Mouse (Mus musculus): ENCODE data around the gene Dnttip1. TPM values are rescaled to one million over a fixed set of nuclear protein-coding genes. Genes with fewer than 3 reads are reported as not detected.
A peak's percentile ranks its signal among the peaks of the same experiment; 100 is the strongest.

The Dnttip1 gene
- polyA plus RNA-seq, 1 experiment from 2014 or later: 73.3 TPM

GRCm38 (mm10) chr2:164725895-164726619 lies 19.7 kb upstream of the Dnttip1 start:
- WGBS: 16% methylated on average over 6 of the region's 6 CpGs
- Histone ChIP-seq H3K9ac (replicated peaks; ENCODE audit: low read length) (no peak overlapping the region), H3K9me3 (ENCODE audit: low read length) (no peaks in the 10 kb centered on the region), H3K4me3 (ENCODE audit: low read length) (no peak overlapping the region), H3K27me3 (ENCODE audit: insufficient read depth, low read length) (no peaks in the 10 kb centered on the region), H3K27ac (ENCODE audit: low read length) (no peak overlapping the region), H3K4me2 (replicated peaks; ENCODE audit: low read depth, low read length) (no peak overlapping the region), H3K4me1 (ENCODE audit: insufficient read depth, low read length) (no peaks in the 10 kb centered on the region), H3K36me3 (ENCODE audit: insufficient read depth, low read length) (no peaks in the 10 kb centered on the region)
- ATAC-seq (ENCODE audit: low FRiP score, low TSS enrichment): peak; percentile 49

GRCm38 (mm10) chr2:164731719-164732118 lies 14.1 kb upstream of the Dnttip1 start:
- Histone ChIP-seq H3K4me2 (replicated peaks; ENCODE audit: low read depth, low read length) (no peak overlapping the region), H3K9ac (replicated peaks; ENCODE audit: low read length) (no peak overlapping the region), H3K36me3 (ENCODE audit: insufficient read depth, low read length) (no peaks in the 10 kb centered on the region), H3K4me3 (ENCODE audit: low read length) (no peak overlapping the region), H3K9me3 (ENCODE audit: low read length) (no peaks in the 10 kb centered on the region), H3K27me3 (ENCODE audit: insufficient read depth, low read length) (no peaks in the 10 kb centered on the region), H3K4me1 (ENCODE audit: insufficient read depth, low read length) (no peaks in the 10 kb centered on the region), H3K27ac (ENCODE audit: low read length) (no peak overlapping the region)
- no peak for ATAC-seq (ENCODE audit: low FRiP score, low TSS enrichment)
- 72% methylated on average over 5 of the region's 5 CpGs for WGBS

DNA sequence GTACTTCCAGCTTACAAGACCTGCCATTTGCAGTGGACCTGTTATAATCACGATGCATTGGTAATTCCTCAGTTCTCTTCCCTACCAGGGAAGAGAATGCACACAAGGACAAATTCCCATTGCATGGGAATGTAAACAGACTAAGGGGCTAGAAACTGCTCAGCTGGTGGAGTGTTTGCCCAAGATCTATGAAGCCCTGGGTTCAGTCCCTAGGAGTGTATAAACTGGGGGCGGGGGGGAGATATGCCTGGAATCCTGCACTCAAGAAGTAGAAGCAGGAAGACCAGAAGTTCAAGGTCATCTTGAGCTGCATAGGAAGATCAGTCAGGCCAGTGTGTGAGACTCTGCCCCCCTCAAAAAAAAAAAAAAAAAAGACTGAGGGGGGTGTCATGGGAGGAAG lies 12.5 kb upstream of the Dnttip1 start:
- no peaks in the 10 kb centered on the region for H3K36me3 ChIP-seq (ENCODE audit: insufficient read depth, low read length)
- no peaks in the 10 kb centered on the region for H3K4me1 ChIP-seq (ENCODE audit: insufficient read depth, low read length)
- no peaks in the 10 kb centered on the region for H3K9me3 ChIP-seq (ENCODE audit: low read length)
- 92% methylated on average over 2 of the region's 2 CpGs for WGBS
- H3K27ac ChIP-seq (ENCODE audit: low read length): no peak overlapping the region
- H3K9ac ChIP-seq (replicated peaks; ENCODE audit: low read length): no peak overlapping the region
- H3K4me2 ChIP-seq (replicated peaks; ENCODE audit: low read depth, low read length): no peak overlapping the region
- no peak overlapping the region for H3K4me3 ChIP-seq (ENCODE audit: low read length)
- no peaks in the 10 kb centered on the region for H3K27me3 ChIP-seq (ENCODE audit: insufficient read depth, low read length)
- ATAC-seq (ENCODE audit: low FRiP score, low TSS enrichment): no peak

DNA sequence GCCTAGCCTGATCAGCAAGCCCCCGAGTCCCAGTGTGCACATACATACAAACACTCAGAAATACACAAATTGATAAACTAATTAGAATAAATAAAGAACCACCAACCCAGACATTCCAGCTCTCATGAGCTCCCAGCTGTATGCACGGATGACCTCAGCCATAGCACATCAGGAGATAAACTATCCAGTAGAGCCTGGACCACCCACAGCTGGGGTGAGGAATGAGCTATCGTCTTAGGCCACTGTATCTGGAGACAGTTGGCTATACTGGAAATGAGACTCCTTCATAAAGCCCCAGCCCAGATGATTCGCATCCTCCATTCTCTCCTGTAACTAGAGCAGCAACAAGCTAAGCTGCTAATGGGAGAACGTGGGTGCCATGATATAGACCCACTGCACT lies 10.9 kb upstream of the Dnttip1 start:
- H3K4me1 ChIP-seq (ENCODE audit: insufficient read depth, low read length): no peaks in the 10 kb centered on the region
- no peak overlapping the region for H3K27ac ChIP-seq (ENCODE audit: low read length)
- H3K4me3 ChIP-seq (ENCODE audit: low read length): no peak overlapping the region
- WGBS: 72% methylated on average over 5 of the region's 5 CpGs
- ATAC-seq (ENCODE audit: low FRiP score, low TSS enrichment): no peak
- H3K9me3 ChIP-seq (ENCODE audit: low read length): no peaks in the 10 kb centered on the region
- no peaks in the 10 kb centered on the region for H3K27me3 ChIP-seq (ENCODE audit: insufficient read depth, low read length)
- H3K9ac ChIP-seq (replicated peaks; ENCODE audit: low read length): no peak overlapping the region
- H3K4me2 ChIP-seq (replicated peaks; ENCODE audit: low read depth, low read length): no peak overlapping the region
- no peaks in the 10 kb centered on the region for H3K36me3 ChIP-seq (ENCODE audit: insufficient read depth, low read length)

DNA sequence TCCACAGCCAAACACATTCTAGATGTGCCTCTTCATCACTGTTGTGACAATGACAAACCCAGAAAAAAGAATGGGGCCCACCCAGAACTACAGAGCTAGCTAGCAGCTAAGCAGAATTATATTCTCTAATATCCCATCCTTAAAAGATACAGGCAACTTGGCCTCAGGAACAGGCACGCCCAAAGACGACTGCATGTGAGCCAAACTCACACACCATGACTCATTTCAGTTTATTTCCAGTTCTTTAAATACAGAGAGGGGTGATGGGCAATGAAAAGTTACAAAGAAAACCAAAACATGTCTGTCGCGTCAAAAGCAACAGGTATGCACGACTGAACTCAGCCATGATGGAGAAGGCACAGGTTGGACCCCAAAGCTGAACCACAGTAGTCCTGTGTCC lies 10.3 kb upstream of the Dnttip1 start:
- 90% methylated on average over 5 of the region's 5 CpGs for WGBS
- no peaks in the 10 kb centered on the region for H3K9me3 ChIP-seq (ENCODE audit: low read length)
- no peak overlapping the region for H3K4me2 ChIP-seq (replicated peaks; ENCODE audit: low read depth, low read length)

GRCm38 (mm10) chr2:164737377-164738090 lies 8.2 kb upstream of the Dnttip1 start:
- Histone ChIP-seq H3K27me3 (ENCODE audit: insufficient read depth, low read length) (no peaks in the 10 kb centered on the region), H3K27ac (ENCODE audit: low read length) (no peak overlapping the region), H3K4me1 (ENCODE audit: insufficient read depth, low read length) (no peaks in the 10 kb centered on the region), H3K36me3 (ENCODE audit: insufficient read depth, low read length) (no peaks in the 10 kb centered on the region), H3K9me3 (ENCODE audit: low read length) (no peaks in the 10 kb centered on the region), H3K9ac (replicated peaks; ENCODE audit: low read length) (no peak overlapping the region), H3K4me3 (ENCODE audit: low read length) (no peak overlapping the region), H3K4me2 (replicated peaks; ENCODE audit: low read depth, low read length) (no peak overlapping the region)
- ATAC-seq (ENCODE audit: low FRiP score, low TSS enrichment): peak; percentile 59
- WGBS: 73% methylated on average over 3 of the region's 3 CpGs

More for the DNA sequence above, 10.3 kb upstream of the Dnttip1 start:
- H3K36me3 ChIP-seq (ENCODE audit: insufficient read depth, low read length): no peaks in the 10 kb centered on the region
- H3K9ac ChIP-seq (replicated peaks; ENCODE audit: low read length): no peak overlapping the region
- H3K27ac ChIP-seq (ENCODE audit: low read length): no peak overlapping the region
- H3K4me3 ChIP-seq (ENCODE audit: low read length): no peak overlapping the region
- no peaks in the 10 kb centered on the region for H3K4me1 ChIP-seq (ENCODE audit: insufficient read depth, low read length)
- H3K27me3 ChIP-seq (ENCODE audit: insufficient read depth, low read length): no peaks in the 10 kb centered on the region
- no peak for ATAC-seq (ENCODE audit: low FRiP score, low TSS enrichment)

- Histone ChIP-seq H3K4me2 (replicated peaks; ENCODE audit: low read depth, low read length) (no peak overlapping the region), H3K9ac (replicated peaks; ENCODE audit: low read length) (no peak overlapping the region), H3K36me3 (ENCODE audit: insufficient read depth, low read length) (no peaks in the 10 kb centered on the region), H3K9me3 (ENCODE audit: low read length) (no peaks in the 10 kb centered on the region), H3K27me3 (ENCODE audit: insufficient read depth, low read length) (no peaks in the 10 kb centered on the region), H3K4me3 (ENCODE audit: low read length) (no peak overlapping the region), H3K27ac (ENCODE audit: low read length) (no peak overlapping the region), H3K4me1 (ENCODE audit: insufficient read depth, low read length) (peaks cover under 1% of the 10 kb centered on the region; the same call in 1 of the 2 replicates)
- WGBS: 71% methylated on average over 7 of the region's 7 CpGs
- ATAC-seq (ENCODE audit: low FRiP score, low TSS enrichment): no peak
Measured at GRCm38 (mm10) chr2:164739876-164740275, 5.9 kb upstream of the Dnttip1 start.

- Histone ChIP-seq H3K27me3 (ENCODE audit: insufficient read depth, low read length) (no peaks in the 10 kb centered on the region), H3K36me3 (ENCODE audit: insufficient read depth, low read length) (peaks cover 14% of the 10 kb centered on the region; the same call in 1 of the 2 replicates), H3K4me3 (ENCODE audit: low read length) (peak overlapping the region; percentile 91), H3K9ac (replicated peaks; ENCODE audit: low read length) (peak overlapping the region; percentile 96), H3K4me1 (ENCODE audit: insufficient read depth, low read length) (peaks cover 15% of the 10 kb centered on the region), H3K4me2 (replicated peaks; ENCODE audit: low read depth, low read length) (peak overlapping the region; percentile 91), H3K27ac (ENCODE audit: low read length) (no peak overlapping the region), H3K9me3 (ENCODE audit: low read length) (no peaks in the 10 kb centered on the region)
- 61% methylated on average over 13 of the region's 13 CpGs for WGBS
- ATAC-seq (ENCODE audit: low FRiP score, low TSS enrichment): no peak
Measured at GRCm38 (mm10) chr2:164744987-164745386, 796 bp upstream of the Dnttip1 start.

DNA sequence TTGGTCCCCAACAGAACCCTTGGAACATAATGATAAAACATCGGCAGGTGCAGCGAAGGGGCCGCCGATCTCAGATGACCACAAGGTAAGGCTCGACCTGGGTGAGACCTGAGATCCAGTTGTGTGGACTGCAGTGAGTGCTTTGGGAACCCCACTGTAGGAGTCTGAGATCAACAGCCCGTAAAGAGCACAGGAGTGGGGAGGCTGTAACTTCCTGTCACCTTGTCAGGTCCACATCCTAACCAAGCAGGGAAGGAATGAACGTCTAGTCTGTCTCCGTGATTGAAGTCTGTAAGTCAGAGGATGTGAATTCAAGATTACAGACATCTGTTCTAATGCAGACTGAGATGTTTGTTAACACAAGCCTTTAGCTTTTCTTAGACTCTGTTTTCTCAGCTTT lies 910 bp downstream of the Dnttip1 start:
- Histone ChIP-seq H3K27ac (ENCODE audit: low read length) (no peak overlapping the region), H3K27me3 (ENCODE audit: insufficient read depth, low read length) (no peaks in the 10 kb centered on the region), H3K36me3 (ENCODE audit: insufficient read depth, low read length) (peaks cover 26% of the 10 kb centered on the region; the same call in 1 of the 2 replicates)

DNA sequence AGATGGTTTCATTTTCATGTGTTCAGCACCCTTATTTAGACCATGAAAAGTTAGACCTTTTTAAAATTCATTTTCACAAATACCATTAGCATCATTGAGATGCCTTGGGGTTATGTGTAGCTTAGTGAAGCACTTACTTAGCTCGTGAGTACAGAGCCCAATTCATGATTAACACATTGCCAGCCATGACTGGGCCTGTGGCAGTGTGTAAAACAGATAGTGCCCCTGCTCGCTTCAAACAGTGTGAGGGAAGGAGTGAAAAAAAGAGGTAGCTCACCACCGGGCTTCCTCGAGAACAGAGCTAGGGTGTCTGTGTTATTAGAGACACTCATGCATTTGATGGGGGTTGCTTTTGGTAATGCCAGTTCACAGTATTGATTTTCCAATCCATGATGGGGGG lies 2.4 kb downstream of the Dnttip1 start:
- H3K4me3 ChIP-seq (ENCODE audit: low read length): no peak overlapping the region
- no peak overlapping the region for H3K27ac ChIP-seq (ENCODE audit: low read length)
- no peak for ATAC-seq (ENCODE audit: low FRiP score, low TSS enrichment)
- H3K4me1 ChIP-seq (ENCODE audit: insufficient read depth, low read length): peaks cover 15% of the 10 kb centered on the region
- WGBS: 83% methylated on average over 4 of the region's 4 CpGs
- H3K27me3 ChIP-seq (ENCODE audit: insufficient read depth, low read length): no peaks in the 10 kb centered on the region
- H3K9ac ChIP-seq (replicated peaks; ENCODE audit: low read length): no peak overlapping the region
- H3K9me3 ChIP-seq (ENCODE audit: low read length): no peaks in the 10 kb centered on the region
- peaks cover 34% of the 10 kb centered on the region for H3K36me3 ChIP-seq (ENCODE audit: insufficient read depth, low read length)
- H3K4me2 ChIP-seq (replicated peaks; ENCODE audit: low read depth, low read length): no peak overlapping the region

More for the DNA sequence above, 910 bp downstream of the Dnttip1 start:
- peak overlapping the region; percentile 96 for H3K9ac ChIP-seq (replicated peaks; ENCODE audit: low read length)
- WGBS: 34% methylated on average over 8 of the region's 8 CpGs
- no peaks in the 10 kb centered on the region for H3K9me3 ChIP-seq (ENCODE audit: low read length)
- peaks cover 15% of the 10 kb centered on the region for H3K4me1 ChIP-seq (ENCODE audit: insufficient read depth, low read length)
- no peak for ATAC-seq (ENCODE audit: low FRiP score, low TSS enrichment)
- peak overlapping the region; percentile 91 for H3K4me3 ChIP-seq (ENCODE audit: low read length)
- peak overlapping the region; percentile 91 for H3K4me2 ChIP-seq (replicated peaks; ENCODE audit: low read depth, low read length)
